9 mouse cellular contexts compared by ENCODE assay signal in the genomic region with DNA sequence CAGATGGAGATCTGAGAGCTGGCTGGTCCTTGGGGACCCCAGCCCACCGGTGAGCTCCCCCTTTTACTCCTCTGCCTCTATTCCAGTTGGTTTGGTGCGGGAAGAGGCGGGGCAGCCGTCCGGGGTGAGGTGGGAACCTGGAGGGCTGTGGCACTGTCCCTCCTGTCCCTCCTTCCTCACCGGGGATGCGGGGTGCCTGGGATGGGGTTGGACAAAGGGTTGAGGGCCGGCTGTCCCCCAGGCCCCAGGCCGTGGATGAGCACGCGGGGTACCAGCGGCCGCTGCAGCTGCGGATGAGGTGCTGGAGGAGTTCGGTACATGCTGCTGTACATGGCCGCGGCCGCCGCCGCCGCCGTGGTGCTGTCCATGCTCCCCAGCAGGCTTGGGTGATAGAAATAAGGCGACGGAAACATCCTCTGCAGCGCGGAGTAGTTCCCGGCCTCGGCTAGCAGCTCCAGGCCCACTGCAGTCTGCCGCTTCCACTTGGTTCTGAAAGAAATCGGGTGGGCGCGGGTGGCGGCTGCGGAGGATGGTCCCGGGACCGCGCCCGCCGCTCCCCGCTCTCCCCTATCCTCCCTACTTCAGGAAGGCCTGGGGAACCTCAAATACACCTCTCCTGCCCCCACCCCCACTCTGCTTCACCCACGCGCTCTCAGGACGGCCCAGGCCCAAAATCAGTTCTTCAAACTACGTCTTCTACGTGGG. TPM values are rescaled to one million over a fixed set of nuclear protein-coding genes. Genes with fewer than 3 reads are reported as not detected.
A peak's percentile ranks its signal among the peaks of the same experiment; 100 is the strongest.
DNase-seq lines count a peak whose midpoint lies in the region; ATAC-seq lines count a peak whose summit lies in the region.
"Had no signal": no experiment of that assay in that cellular context is flagged by ENCODE, and none has a peak within 500 bp of the region (broad histone marks: within the 10 kb centered on the region; RNA-seq: fewer than 3 reads in every experiment).

No protein-coding gene starts in this region.

- no peaks in the 10 kb centered on the region for H3K9me3 ChIP-seq in heart, embryonic 15.5 days (replicated peaks)
- no peaks in the 10 kb centered on the region for H3K9me3 ChIP-seq in hindbrain, embryonic 11.5 days (ENCODE audit: control insufficient read depth, low read length)
- H3K9me3 ChIP-seq in midbrain, embryonic 16.5 days (replicated peaks; ENCODE audit: control insufficient read depth, low read length, poor library complexity, severe bottlenecking), result no peaks in the 10 kb centered on the region

- WGBS in heart, embryonic 15.5 days, result under 1% methylated on average over 45 of the region's 45 CpGs
- WGBS in hindbrain, embryonic 11.5 days, result under 1% methylated on average over 43 of the region's 45 CpGs
- under 1% methylated on average over 43 of the region's 45 CpGs for whole genome bisulfite sequencing in midbrain, embryonic 16.5 days

- H3K27me3 ChIP-seq in heart, embryonic 15.5 days, result peaks cover 94% of the 10 kb centered on the region
- H3K27me3 ChIP-seq in hindbrain, embryonic 11.5 days (ENCODE audit: control insufficient read depth, insufficient read depth, low read length), result peaks cover 85% of the 10 kb centered on the region
- H3K27me3 ChIP-seq in midbrain, embryonic 16.5 days (ENCODE audit: control insufficient read depth, insufficient read depth, low read depth, low read length), result peaks cover 30% of the 10 kb centered on the region
- H3K27me3 ChIP-seq: CH12.LX had no signal

- peaks cover 25% of the 10 kb centered on the region for H3K4me1 ChIP-seq in heart, embryonic 15.5 days (replicated peaks)
- peaks cover 6% of the 10 kb centered on the region for H3K4me1 ChIP-seq in hindbrain, embryonic 11.5 days (replicated peaks; ENCODE audit: control insufficient read depth, insufficient read depth, low read length)
- H3K4me1 ChIP-seq in midbrain, embryonic 16.5 days (ENCODE audit: control insufficient read depth, insufficient read depth, low read length), result peaks cover 9% of the 10 kb centered on the region

- intact Hi-C loops in heart, postnatal 14 days (cut with DNase I), result loop anchor here (10.0 kb wide), 3 partner anchors 469 to 1271 kb away; partner anchors contain the start of gene Gfi1
- intact Hi-C loops in left cerebral cortex, postnatal 36 days (cut with DNase I), result no loop called here

- H3K27ac ChIP-seq in heart, embryonic 15.5 days, result no peak overlapping the region
- H3K27ac ChIP-seq in hindbrain, embryonic 11.5 days (ENCODE audit: low read depth, low read length), result no peak overlapping the region
- H3K27ac ChIP-seq in midbrain, embryonic 16.5 days (ENCODE audit: low read length), result peak overlapping the region; percentile 77

- no peak overlapping the region for H3K9ac ChIP-seq in heart, embryonic 15.5 days
- H3K9ac ChIP-seq in hindbrain, embryonic 11.5 days (ENCODE audit: low read depth, low read length), result no peak overlapping the region
- peak overlapping the region; percentile 61 for H3K9ac ChIP-seq in midbrain, embryonic 16.5 days (ENCODE audit: low read depth, low read length)

- ATAC-seq in heart, embryonic 15.5 days (replicated peaks; ENCODE audit: insufficient number of reproducible peaks, insufficient read depth, low FRiP score, low read depth), result no peak
- ATAC-seq in hindbrain, embryonic 11.5 days (ENCODE audit: low FRiP score), result peak; percentile 22; the same call in 1 of the 2 replicates
- 0 out of 2 replicates have a peak, but pooled peaks have one; percentile 11 for ATAC-seq in midbrain, embryonic 16.5 days

- no peak for DNase-seq in heart, postnatal 14 days
- peak; percentile 74 for DNase-seq in cerebellum, adult 9-11 months
- no peak for DNase-seq in hindbrain, embryonic 11.5 days (ENCODE audit: low spot score)
- DNase-seq in left cerebral cortex, postnatal 36 days (ENCODE audit: low spot score in 2 of 2), result no peak
- DNase-seq in gastrocnemius, postnatal 4 days (ENCODE audit: low spot score in 2 of 2), result no peak
- no peak for DNase-seq in ovary, postnatal 10 days (ENCODE audit: low spot score)

- H3K4me2 ChIP-seq in heart, embryonic 15.5 days, result peak overlapping the region; percentile 29; the same call in 1 of the 2 replicates
- H3K4me2 ChIP-seq in hindbrain, embryonic 11.5 days (replicated peaks; ENCODE audit: low read depth, low read length), result no peak overlapping the region
- peak overlapping the region; percentile 49 for H3K4me2 ChIP-seq in midbrain, embryonic 16.5 days (ENCODE audit: low read length)

- no peaks in the 10 kb centered on the region for H3K36me3 ChIP-seq in heart, embryonic 15.5 days
- H3K36me3 ChIP-seq in hindbrain, embryonic 11.5 days (ENCODE audit: control insufficient read depth, insufficient read depth, low read length), result no peaks in the 10 kb centered on the region
- no peaks in the 10 kb centered on the region for H3K36me3 ChIP-seq in midbrain, embryonic 16.5 days (ENCODE audit: control insufficient read depth, insufficient read depth, low read length)

- peak overlapping the region; percentile 19; the same call in 1 of the 2 replicates for H3K4me3 ChIP-seq in heart, embryonic 15.5 days
- 0 out of 2 replicates have a peak overlapping the region, but pooled peaks have one; percentile 6 for H3K4me3 ChIP-seq in hindbrain, embryonic 11.5 days (ENCODE audit: low read depth, low read length)
- peak overlapping the region; percentile 39 for H3K4me3 ChIP-seq in midbrain, embryonic 16.5 days (ENCODE audit: low read depth, low read length)

RNA-seq across cellular contexts. Expression of gene Barhl2, which starts 4.6 kb away (rescaled TPM):
- polyA plus RNA-seq in heart, embryonic 15.5 days (2015; fragmentation: Nextera tagmentation; extraction: Ambion mirVana), result not detected in 2 replicates
- total RNA-seq in heart, postnatal 14 days (2021), result not detected
- 2.0 and 3.3 TPM in 2 replicates for polyA plus RNA-seq in hindbrain, embryonic 11.5 days (2014; fragmentation: Nextera tagmentation; extraction: Ambion mirVana)
- polyA plus RNA-seq in midbrain, embryonic 16.5 days (2015; fragmentation: Nextera tagmentation; extraction: Ambion mirVana), result 6.8 and 8.5 TPM in 2 replicates
- 1 to 10 TPM in 1 of 2 experiments, under 1 TPM in 1; 0.62 to 1.2 TPM for total RNA-seq in left cerebral cortex, postnatal 36 days (2021)
- total RNA-seq in gastrocnemius, postnatal 4 days (2021), result not detected
- total RNA-seq: CH12.LX had no signal
